Mouse (Mus musculus): Measurements from ENCODE around the gene Ngef.

GRCm38 (mm10) chr1:87551008-87551407 lies 22.7 kb downstream of the Ngef start:
- TF ChIP-seq CTCF (IDR thresholded peaks at IDR 0.05 in 2 of 3, conservative IDR thresholded peaks at IDR 0.05 in 1 of 3; ENCODE audit: control insufficient read depth in 1 of 3, insufficient read depth in 1 of 3, low read depth in 2 of 3, low read length in 3 of 3, poor library complexity in 1 of 3, severe bottlenecking in 1 of 3): no peak
- TF ChIP-seq MYC (IDR thresholded peaks at IDR 0.05; ENCODE audit: low read depth, low read length): no peak

Data from MEL (cell line).